Mouse (Mus musculus) cerebellum, adult 2 months (tissue): ENCODE measurements around the gene Cd86. TPM values are rescaled to one million over a fixed set of nuclear protein-coding genes. Genes with fewer than 3 reads are reported as not detected.

Source experiments
- DNase-seq, 2 experiments: peaks; one replicate each; pipeline ENCODE4 v3.0.0; 2021
- H3K27ac ChIP-seq: fragments of 200-500 bp; 2 replicates; pipeline ENCODE4 v1.5.1; 2012; ENCODE audit warnings: low read length, control low read depth, inconsistent platforms; ENCODE audit not compliant: insufficient read depth
- H3K27me3 ChIP-seq: fragments of 200-500 bp; 2 replicates; pipeline ENCODE4 v1.6.1; 2012; ENCODE audit warnings: inconsistent platforms, mild to moderate bottlenecking, low read length, moderate library complexity; ENCODE audit not compliant: control insufficient read depth, insufficient read depth
- H3K4me1 ChIP-seq: fragments of 200-500 bp; 2 replicates; pipeline ENCODE4 v1.6.1; 2011; ENCODE audit warnings: low read length; ENCODE audit not compliant: control insufficient read depth, insufficient read depth
- H3K4me3 ChIP-seq: fragments of 200-500 bp; replicated peaks from 2 replicates; pipeline ENCODE3; 2011; ENCODE audit warnings: mild to moderate bottlenecking, low read depth, low read length, control low read depth; ENCODE audit not compliant: insufficient read depth
- CTCF ChIP-seq: fragments of 200-500 bp; IDR thresholded peaks from 2 replicates; pipeline ENCODE4 v1.5.1; 2011; ENCODE audit warnings: low read depth, mild to moderate bottlenecking, control low read depth, low read length, moderate library complexity, borderline replicate concordance; ENCODE audit not compliant: insufficient read depth
- POLR2A ChIP-seq: fragments of 200-500 bp; IDR thresholded peaks from 2 replicates; pipeline ENCODE4 v1.6.1; 2011; ENCODE audit warnings: low read length, control low read depth, borderline replicate concordance; ENCODE audit not compliant: insufficient read depth
- WGBS: fragments of 180-500 bp; shearing (Covaris S2); methylation state at CpG from one replicate; pipeline ENCODE4 v1.1.7; 2018; 5-methylcytosine and 5-hydroxymethylcytosine counted together
- polyA plus RNA-seq: library from polyadenylated mRNA; depleted of rRNA; stranded (reverse); fragments of >200 nt; gene quantifications from 2 replicates; pipeline ENCODE4 v1.2.3, GENCODE M21; 2012

Gene Cd86
- polyA plus RNA-seq, 1 experiment = 0.62 TPM

DNA sequence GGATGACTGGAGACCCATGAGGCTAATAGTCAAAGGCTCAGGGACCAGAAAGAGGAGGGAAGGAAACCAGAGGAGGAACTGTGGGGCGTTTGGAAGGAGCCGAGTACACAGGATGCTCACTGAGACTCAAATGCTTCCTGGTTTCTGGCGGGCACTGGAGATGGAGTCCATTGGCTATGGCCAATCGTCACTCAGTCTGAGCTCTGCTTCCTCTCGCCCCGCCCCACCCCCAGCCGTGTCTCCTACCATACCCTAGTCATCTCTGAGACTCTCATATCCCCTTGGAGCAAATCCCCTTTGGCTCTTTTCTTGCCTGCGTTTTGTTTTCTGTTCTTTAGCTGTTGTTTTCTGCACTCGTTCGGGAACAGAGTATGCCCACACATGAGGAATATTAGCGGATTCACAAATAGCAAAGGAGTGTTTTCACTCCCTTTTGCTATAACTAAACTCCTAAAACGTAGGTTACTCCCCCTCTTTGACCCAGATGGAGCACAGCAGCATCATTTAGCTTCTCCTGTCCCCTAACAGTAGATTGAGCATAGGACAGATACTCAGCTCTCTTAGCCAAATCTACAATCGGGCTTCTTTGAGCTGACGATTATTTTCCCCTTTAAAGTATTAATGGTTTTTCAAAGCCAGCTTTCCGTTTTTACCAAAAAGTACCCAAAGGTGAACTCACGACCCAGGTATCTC lies 25.9 kb downstream of the Cd86 start:
- H3K27ac ChIP-seq = no peak overlapping the region
- H3K27me3 ChIP-seq = no peaks in the 10 kb centered on the region
- TF ChIP-seq CTCF (no peak), POLR2A (no peak)
- 89% methylated on average over 16 of the region's 16 CpGs for WGBS
- H3K4me1 ChIP-seq = no peaks in the 10 kb centered on the region
- no peak overlapping the region for H3K4me3 ChIP-seq
- DNase-seq = no peak

DNA sequence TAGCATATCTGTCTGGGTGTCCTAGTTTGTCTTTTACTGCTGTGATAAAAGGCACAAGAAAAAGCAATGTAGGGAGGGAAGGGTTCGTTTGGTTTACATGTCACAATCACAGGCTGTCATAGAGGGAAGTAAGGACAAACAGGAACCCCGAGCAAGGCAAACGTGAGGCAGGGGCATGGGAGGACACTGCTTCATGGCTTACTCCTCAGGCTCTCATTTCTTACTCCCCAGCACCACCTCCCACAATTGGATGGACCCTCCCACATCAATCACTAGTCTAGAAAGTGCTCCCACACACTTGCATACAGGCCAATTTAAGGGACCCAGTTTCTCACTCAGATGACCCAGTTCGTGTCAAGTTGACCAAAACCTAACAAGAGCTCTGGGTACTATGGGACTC lies 29.1 kb downstream of the Cd86 start:
- TF ChIP-seq POLR2A (no peak), CTCF (no peak)
- Histone ChIP-seq H3K27ac (no peak overlapping the region), H3K4me1 (no peaks in the 10 kb centered on the region), H3K27me3 (no peaks in the 10 kb centered on the region), H3K4me3 (no peak overlapping the region)
- no peak for DNase-seq
- 69% methylated on average over 4 of the region's 4 CpGs for WGBS

DNA sequence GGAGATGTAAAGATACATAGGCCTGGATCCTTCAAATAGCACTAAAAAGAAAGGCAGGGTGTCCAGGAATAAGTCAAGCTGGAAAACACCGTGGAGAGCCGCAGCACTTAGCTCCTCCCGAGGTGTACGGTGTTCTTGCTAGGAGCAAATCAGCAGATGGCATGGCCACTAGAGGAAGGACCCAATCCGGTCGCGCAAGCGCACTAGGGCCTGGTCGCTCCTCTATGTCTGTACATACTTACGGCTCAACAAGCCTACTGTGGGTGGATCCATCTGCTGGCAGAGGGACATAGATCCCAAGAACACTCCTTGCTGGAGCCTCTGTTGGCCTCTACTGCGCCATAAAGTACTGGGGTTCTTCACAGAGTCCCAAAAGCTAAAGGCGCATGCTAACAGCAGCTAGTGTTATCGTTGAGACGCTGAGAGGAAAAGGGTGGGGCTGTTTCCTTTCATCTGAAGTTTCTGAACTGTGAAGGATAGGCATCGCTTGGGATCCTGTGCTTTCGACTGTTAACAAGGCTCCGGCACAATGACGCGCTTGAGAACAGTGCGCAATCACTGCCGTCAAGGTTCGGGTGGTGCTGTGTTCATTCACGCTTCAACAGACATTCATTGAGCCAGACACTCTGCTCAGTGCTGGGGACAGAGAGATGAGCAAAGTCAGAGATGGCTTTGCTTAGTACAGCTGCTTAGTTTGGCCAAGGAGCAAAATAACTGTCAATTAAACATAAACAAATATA lies 30.7 kb downstream of the Cd86 start:
- no peak for TF ChIP-seq CTCF
- TF ChIP-seq POLR2A = no peak
- DNase-seq = no peak
- WGBS = 83% methylated on average over 23 of the region's 23 CpGs
- no peak overlapping the region for H3K4me3 ChIP-seq
- no peak overlapping the region for H3K27ac ChIP-seq
- H3K27me3 ChIP-seq = no peaks in the 10 kb centered on the region
- H3K4me1 ChIP-seq = no peaks in the 10 kb centered on the region

DNA sequence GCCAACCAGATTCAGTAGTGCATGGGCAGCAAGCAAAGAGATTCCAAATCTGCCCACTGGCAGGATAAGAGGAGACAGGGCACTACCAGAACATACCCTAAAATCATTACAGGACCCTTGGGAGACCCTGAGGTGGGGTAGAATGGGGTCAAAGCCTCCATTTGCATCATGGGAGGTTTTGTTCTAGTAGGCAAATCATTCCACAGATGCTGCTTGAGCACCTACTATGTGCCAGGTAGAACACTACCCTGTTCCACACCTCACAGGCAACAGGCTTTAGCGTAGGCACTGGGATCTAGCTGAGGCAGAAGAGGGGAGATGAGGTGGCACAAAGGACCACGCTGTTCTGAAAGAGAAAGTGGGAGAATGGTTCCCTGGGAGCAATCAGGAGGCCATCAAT lies 31.5 kb downstream of the Cd86 start:
- 93% methylated on average over 2 of the region's 2 CpGs for WGBS
- Histone ChIP-seq H3K27me3 (no peaks in the 10 kb centered on the region), H3K4me3 (no peak overlapping the region), H3K27ac (no peak overlapping the region), H3K4me1 (no peaks in the 10 kb centered on the region)
- DNase-seq = no peak
- no peak for TF ChIP-seq CTCF
- no peak for TF ChIP-seq POLR2A

DNA sequence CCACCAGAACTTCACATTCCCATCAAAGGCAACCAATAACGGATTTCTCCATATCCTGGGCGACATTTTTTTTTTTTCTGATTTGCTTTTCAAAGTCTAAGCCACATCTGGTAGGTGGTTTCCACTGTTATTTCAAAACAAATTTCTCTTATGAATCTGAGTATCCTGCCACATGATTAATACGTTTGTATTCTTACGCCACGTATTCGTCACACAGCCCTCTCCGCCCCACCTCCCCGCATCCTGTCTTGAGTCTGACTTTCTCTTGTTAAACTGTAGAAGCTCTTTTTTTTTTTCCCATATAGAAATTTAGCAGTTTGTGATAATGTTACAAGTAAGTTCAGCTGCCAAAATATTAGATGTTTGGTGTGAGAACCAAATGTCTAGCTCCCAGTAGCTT lies 33.7 kb downstream of the Cd86 start:
- TF ChIP-seq CTCF = no peak
- no peak for TF ChIP-seq POLR2A
- H3K4me1 ChIP-seq = no peaks in the 10 kb centered on the region
- H3K27me3 ChIP-seq = no peaks in the 10 kb centered on the region
- 95% methylated on average over 8 of the region's 8 CpGs for WGBS
- H3K4me3 ChIP-seq = no peak overlapping the region
- DNase-seq = no peak
- H3K27ac ChIP-seq = no peak overlapping the region

DNA sequence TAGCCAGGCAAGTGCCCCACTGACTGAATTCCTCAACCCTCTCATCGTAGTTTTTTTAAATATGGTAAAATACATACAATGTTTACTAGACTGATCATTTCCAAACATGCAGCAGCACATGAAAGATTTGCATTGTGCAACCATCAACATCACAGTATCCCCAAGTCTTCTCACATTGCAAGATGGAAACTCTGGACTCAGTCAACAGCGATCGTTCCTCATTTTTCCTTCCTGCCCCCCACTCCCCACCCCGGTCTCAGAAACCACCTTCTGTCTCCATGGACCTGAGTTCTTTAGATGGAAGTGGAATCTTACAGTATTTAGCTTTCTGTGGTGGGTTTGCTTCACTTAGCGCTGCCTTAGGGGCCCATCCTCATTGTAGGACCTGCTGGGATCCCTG lies 34.3 kb downstream of the Cd86 start:
- no peak overlapping the region for H3K27ac ChIP-seq
- TF ChIP-seq POLR2A (no peak), CTCF (no peak)
- 69% methylated on average over 5 of the region's 5 CpGs for WGBS

DNA sequence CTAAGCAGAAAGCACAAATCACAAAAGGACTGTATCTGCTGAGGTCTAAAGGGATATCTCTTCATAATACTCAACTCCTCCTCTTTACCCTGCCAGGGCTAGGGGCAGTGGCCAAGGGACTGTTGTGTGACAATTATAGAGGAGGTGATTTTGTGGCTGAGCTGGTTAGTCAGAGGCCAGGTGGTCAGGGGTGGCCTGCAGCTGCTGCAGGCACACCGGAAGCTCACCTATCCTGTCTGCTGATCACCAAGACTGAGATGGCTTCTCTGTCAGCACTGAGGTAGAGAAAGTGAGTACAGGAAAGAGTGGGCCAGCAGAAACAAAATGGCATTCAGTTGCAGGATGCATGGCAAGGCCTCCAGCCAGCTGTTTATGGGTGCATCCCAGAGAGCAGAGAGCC lies 38.1 kb downstream of the Cd86 start:
- H3K27me3 ChIP-seq = no peaks in the 10 kb centered on the region
- no peak overlapping the region for H3K4me3 ChIP-seq
- no peaks in the 10 kb centered on the region for H3K4me1 ChIP-seq
- no peak for DNase-seq
- WGBS = 92% methylated on average over 1 of the region's 1 CpGs
- H3K27ac ChIP-seq = no peak overlapping the region
- TF ChIP-seq POLR2A (no peak), CTCF (no peak)

More for the DNA sequence above, 34.3 kb downstream of the Cd86 start:
- no peak for DNase-seq
- Histone ChIP-seq H3K4me3 (no peak overlapping the region), H3K27me3 (no peaks in the 10 kb centered on the region), H3K4me1 (no peaks in the 10 kb centered on the region)
